15 mouse cellular contexts compared by ENCODE assay signal in the genomic region with DNA sequence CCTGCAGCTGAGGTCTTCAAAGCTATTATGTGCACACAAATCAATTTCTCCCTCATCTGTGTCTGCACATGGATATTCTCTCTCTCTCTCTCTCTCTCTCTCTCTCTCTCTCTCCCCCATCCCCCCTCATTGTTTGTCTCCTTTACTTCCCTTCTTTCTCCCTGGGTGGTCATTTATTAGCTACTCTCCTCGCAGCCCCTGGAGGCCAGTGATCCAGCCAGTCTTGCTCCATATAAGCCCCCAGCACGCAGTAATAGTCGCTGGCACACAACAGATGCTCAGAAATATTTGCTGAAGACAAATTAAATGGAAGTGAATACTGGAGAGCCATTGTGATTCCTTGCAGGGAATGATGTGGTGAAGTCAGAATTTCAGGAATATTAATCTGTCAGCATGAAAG. TPM values are rescaled to one million over a fixed set of nuclear protein-coding genes. Genes with fewer than 3 reads are reported as not detected.
A peak's percentile ranks its signal among the peaks of the same experiment; 100 is the strongest.
DNase-seq lines count a peak whose midpoint lies in the region; ATAC-seq lines count a peak whose summit lies in the region.
"Had no signal": no experiment of that assay in that cellular context is flagged by ENCODE, and none has a peak within 500 bp of the region (broad histone marks: within the 10 kb centered on the region; RNA-seq: fewer than 3 reads in every experiment).

No protein-coding gene starts in this region.

- 19% methylated on average over 3 of the region's 3 CpGs for WGBS in forebrain, embryonic 14.5 days
- WGBS in forebrain, embryonic 10.5 days = 37% methylated on average over 3 of the region's 3 CpGs
- 9% methylated on average over 3 of the region's 3 CpGs for WGBS in limb, embryonic 12.5 days
- WGBS in limb, embryonic 10.5 days = 20% methylated on average over 3 of the region's 3 CpGs
- WGBS in midbrain, embryonic 12.5 days = 26% methylated on average over 3 of the region's 3 CpGs
- 31% methylated on average over 3 of the region's 3 CpGs for WGBS in stomach, embryonic 15.5 days

- H3K9ac ChIP-seq in forebrain, embryonic 14.5 days (ENCODE audit: low read length) = no peak overlapping the region
- H3K9ac ChIP-seq in limb, embryonic 12.5 days (replicated peaks) = no peak overlapping the region
- H3K9ac ChIP-seq in midbrain, embryonic 12.5 days (replicated peaks) = no peak overlapping the region; the same call in 1 of the 2 replicates
- H3K9ac ChIP-seq in stomach, embryonic 15.5 days = no peak overlapping the region
- H3K9ac ChIP-seq: embryonic facial prominence, embryonic 13.5 days; lung, embryonic 15.5 days had no signal

- no peaks in the 10 kb centered on the region for H3K36me3 ChIP-seq in forebrain, embryonic 14.5 days (ENCODE audit: control insufficient read depth, insufficient read depth, low read length)
- no peaks in the 10 kb centered on the region for H3K36me3 ChIP-seq in forebrain, embryonic 10.5 days (replicated peaks)
- peaks cover 6% of the 10 kb centered on the region; the same call in 1 of the 2 replicates for H3K36me3 ChIP-seq in limb, embryonic 12.5 days
- H3K36me3 ChIP-seq in limb, embryonic 10.5 days = peaks cover 4% of the 10 kb centered on the region; the same call in 1 of the 2 replicates
- no peaks in the 10 kb centered on the region; the same call in 1 of the 2 replicates for H3K36me3 ChIP-seq in midbrain, embryonic 12.5 days
- H3K36me3 ChIP-seq in stomach, embryonic 15.5 days = no peaks in the 10 kb centered on the region; the same call in 1 of the 2 replicates
- H3K36me3 ChIP-seq: embryonic facial prominence, embryonic 13.5 days; G1E; hindbrain, embryonic 10.5 days; lung, embryonic 15.5 days had no signal

- H3K27ac ChIP-seq in forebrain, embryonic 14.5 days (ENCODE audit: low read depth, low read length) = no peak overlapping the region
- H3K27ac ChIP-seq in forebrain, embryonic 10.5 days = no peak overlapping the region
- H3K27ac ChIP-seq in limb, embryonic 12.5 days = no peak overlapping the region
- no peak overlapping the region for H3K27ac ChIP-seq in limb, embryonic 10.5 days
- H3K27ac ChIP-seq in midbrain, embryonic 12.5 days (replicated peaks) = 0 out of 2 replicates have a peak overlapping the region, but pooled peaks have one; percentile 42
- H3K27ac ChIP-seq in stomach, embryonic 15.5 days = no peak overlapping the region
- H3K27ac ChIP-seq: embryonic facial prominence, embryonic 13.5 days; hindbrain, embryonic 10.5 days; lung, embryonic 15.5 days had no signal

- ATAC-seq in forebrain, embryonic 14.5 days = no peak
- no peak for ATAC-seq in limb, embryonic 12.5 days (ENCODE audit: insufficient number of reproducible peaks, insufficient read depth, low FRiP score, low TSS enrichment, low read depth)
- ATAC-seq in midbrain, embryonic 12.5 days (ENCODE audit: low FRiP score, low read depth) = no peak
- no peak for ATAC-seq in stomach, embryonic 15.5 days (ENCODE audit: insufficient read depth, low FRiP score, low read depth)

- peak overlapping the region; percentile 74; the same call in 1 of the 2 replicates for H3K4me2 ChIP-seq in forebrain, embryonic 14.5 days (ENCODE audit: low read length)
- H3K4me2 ChIP-seq in limb, embryonic 12.5 days = peak overlapping the region; percentile 87; the same call in 1 of the 2 replicates
- H3K4me2 ChIP-seq in midbrain, embryonic 12.5 days (replicated peaks) = peak overlapping the region; percentile 84
- H3K4me2 ChIP-seq in stomach, embryonic 15.5 days = peak overlapping the region; percentile 80; the same call in 1 of the 2 replicates

- DNase-seq in forebrain, embryonic 14.5 days (ENCODE audit: low spot score) = no peak
- DNase-seq in forebrain, embryonic 10.5 days (ENCODE audit: extremely low spot score, low spot score) = no peak
- no peak for DNase-seq in limb, embryonic 10.5 days (ENCODE audit: low spot score)
- no peak for DNase-seq in layer of hippocampus, adult 9-10 months (ENCODE audit: low spot score)
- DNase-seq in adrenal gland, adult 8-10 months = no peak
- DNase-seq: cerebellum, adult 8-10 months; thymus, adult 18-20 months had no signal

- peaks cover 3% of the 10 kb centered on the region; the same call in 1 of the 2 replicates for H3K27me3 ChIP-seq in forebrain, embryonic 14.5 days (replicated peaks; ENCODE audit: control insufficient read depth, insufficient read depth, low read length)
- H3K27me3 ChIP-seq in forebrain, embryonic 10.5 days (ENCODE audit: poor library complexity, severe bottlenecking) = peaks cover 82% of the 10 kb centered on the region
- H3K27me3 ChIP-seq in limb, embryonic 12.5 days = peaks cover 53% of the 10 kb centered on the region
- peaks cover 57% of the 10 kb centered on the region for H3K27me3 ChIP-seq in limb, embryonic 10.5 days (ENCODE audit: low read depth, poor library complexity, severe bottlenecking)
- peaks cover 75% of the 10 kb centered on the region for H3K27me3 ChIP-seq in midbrain, embryonic 12.5 days
- H3K27me3 ChIP-seq in stomach, embryonic 15.5 days (replicated peaks) = no peaks in the 10 kb centered on the region

- peaks cover 24% of the 10 kb centered on the region for H3K4me1 ChIP-seq in forebrain, embryonic 14.5 days (ENCODE audit: control insufficient read depth, insufficient read depth, low read length)
- H3K4me1 ChIP-seq in forebrain, embryonic 10.5 days = peaks cover 59% of the 10 kb centered on the region
- H3K4me1 ChIP-seq in limb, embryonic 12.5 days (replicated peaks) = peaks cover 49% of the 10 kb centered on the region
- H3K4me1 ChIP-seq in limb, embryonic 10.5 days = peaks cover 66% of the 10 kb centered on the region
- peaks cover 48% of the 10 kb centered on the region for H3K4me1 ChIP-seq in midbrain, embryonic 12.5 days
- peaks cover 35% of the 10 kb centered on the region for H3K4me1 ChIP-seq in stomach, embryonic 15.5 days

- no peaks in the 10 kb centered on the region for H3K9me3 ChIP-seq in forebrain, embryonic 14.5 days (replicated peaks; ENCODE audit: control insufficient read depth, low read length)
- H3K9me3 ChIP-seq in forebrain, embryonic 10.5 days = no peaks in the 10 kb centered on the region
- no peaks in the 10 kb centered on the region for H3K9me3 ChIP-seq in limb, embryonic 12.5 days
- no peaks in the 10 kb centered on the region for H3K9me3 ChIP-seq in limb, embryonic 10.5 days (replicated peaks)
- H3K9me3 ChIP-seq in midbrain, embryonic 12.5 days = no peaks in the 10 kb centered on the region
- H3K9me3 ChIP-seq in stomach, embryonic 15.5 days = no peaks in the 10 kb centered on the region
- H3K9me3 ChIP-seq: embryonic facial prominence, embryonic 13.5 days; G1E; hindbrain, embryonic 10.5 days; lung, embryonic 15.5 days had no signal

- no peak overlapping the region for H3K4me3 ChIP-seq in forebrain, embryonic 14.5 days (ENCODE audit: low read depth, low read length)
- no peak overlapping the region for H3K4me3 ChIP-seq in forebrain, embryonic 10.5 days
- no peak overlapping the region for H3K4me3 ChIP-seq in limb, embryonic 12.5 days (replicated peaks)
- H3K4me3 ChIP-seq in limb, embryonic 10.5 days = no peak overlapping the region; the same call in 1 of the 2 replicates
- no peak overlapping the region for H3K4me3 ChIP-seq in midbrain, embryonic 12.5 days
- H3K4me3 ChIP-seq in stomach, embryonic 15.5 days (replicated peaks) = no peak overlapping the region
- H3K4me3 ChIP-seq: hindbrain, embryonic 10.5 days had no signal

RNA-seq across cellular contexts. Expression of gene Thsd4, which starts 2.2 kb away (rescaled TPM):
- polyA plus RNA-seq in forebrain, embryonic 14.5 days (2014; fragmentation: Nextera tagmentation; extraction: Ambion mirVana) = 3.4 and 4.9 TPM in 2 replicates
- 3.1 and 3.8 TPM in 2 replicates for polyA plus RNA-seq in forebrain, embryonic 10.5 days (2016; fragmentation: Nextera tagmentation; extraction: Ambion mirVana)
- 27.0 and 27.2 TPM in 2 replicates for polyA plus RNA-seq in limb, embryonic 12.5 days (2016; fragmentation: Nextera tagmentation; extraction: Ambion mirVana)
- polyA plus RNA-seq in limb, embryonic 10.5 days (2016; fragmentation: Nextera tagmentation; extraction: Ambion mirVana) = 7.5 and 11.8 TPM in 2 replicates
- 11.9 and 12.8 TPM in 2 replicates for polyA plus RNA-seq in midbrain, embryonic 12.5 days (2016; fragmentation: Nextera tagmentation; extraction: Ambion mirVana)
- polyA plus RNA-seq in stomach, embryonic 15.5 days (2015; fragmentation: Nextera tagmentation; extraction: Ambion mirVana) = 21.1 and 22.2 TPM in 2 replicates
- total RNA-seq in adrenal gland, adult 8-10 months (2022) = 1 to 10 TPM; 4.2 to 8.1 (median 6.3) TPM
- total RNA-seq: granulocyte monocyte progenitor cell, adult 5-6 weeks had no signal
